Mouse (Mus musculus) left cerebral cortex, adult 8-10 months (tissue): ENCODE data around the gene Msh4. TPM values are rescaled to one million over a fixed set of nuclear protein-coding genes. Genes with fewer than 3 reads are reported as not detected.
A peak's percentile ranks its signal among the peaks of the same experiment; 100 is the strongest.

Experiments
- DNase-seq, 2 experiments: peaks; one replicate each; pipeline ENCODE4 v3.0.0; 2022; ENCODE audit warnings: low spot score in 2 of 2
- total RNA-seq, 4 experiments: library from RNA; stranded (reverse); gene quantifications; 2 replicates each; pipeline ENCODE4 v1.2.4; 2022

Msh4 gene
- total RNA-seq: under 1 TPM; 0.15 to 0.68 (median 0.28) TPM

DNA sequence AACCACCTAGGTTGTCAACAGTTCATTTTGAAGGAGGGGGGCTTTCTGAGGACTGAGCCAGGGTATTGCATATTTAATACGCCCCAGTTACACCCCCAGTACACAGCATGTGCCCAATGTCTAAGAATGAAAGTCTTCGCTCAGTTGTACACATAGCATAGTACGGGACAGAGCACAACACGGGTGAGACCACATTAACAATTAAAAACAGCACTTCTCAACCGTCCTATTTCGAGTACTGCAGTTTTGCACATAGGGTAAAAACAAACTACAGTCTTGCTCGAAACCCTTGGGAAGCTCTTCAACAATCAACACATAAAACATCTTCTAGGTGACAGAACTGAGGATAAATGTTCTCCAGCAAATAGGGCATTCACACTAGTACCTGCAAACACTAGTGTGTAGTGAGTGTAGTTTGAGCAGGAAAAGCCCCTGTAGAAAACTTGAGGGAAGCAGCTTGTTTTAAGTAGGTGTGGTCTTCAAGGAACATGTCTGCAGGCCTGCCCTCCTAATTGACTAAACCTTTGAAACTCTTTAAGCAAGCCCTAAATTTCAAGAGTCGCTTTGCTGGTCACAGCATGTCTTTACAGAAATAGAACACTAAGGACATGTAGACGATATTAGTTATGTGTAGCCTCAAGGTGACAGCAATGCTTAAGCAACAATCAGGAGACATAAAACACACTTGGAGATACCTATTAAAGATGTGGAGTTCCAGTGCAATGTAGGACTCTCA is at the start of gene Msh4:
TSS of gene Msh4 (minus strand) at position 3 of the 736 bp plus-strand sequence.
- no peak for DNase-seq

GRCm38 (mm10) chr3:153948176-153948575 is 42.2 kb upstream of the Msh4 start:
- DNase-seq: no peak

DNA sequence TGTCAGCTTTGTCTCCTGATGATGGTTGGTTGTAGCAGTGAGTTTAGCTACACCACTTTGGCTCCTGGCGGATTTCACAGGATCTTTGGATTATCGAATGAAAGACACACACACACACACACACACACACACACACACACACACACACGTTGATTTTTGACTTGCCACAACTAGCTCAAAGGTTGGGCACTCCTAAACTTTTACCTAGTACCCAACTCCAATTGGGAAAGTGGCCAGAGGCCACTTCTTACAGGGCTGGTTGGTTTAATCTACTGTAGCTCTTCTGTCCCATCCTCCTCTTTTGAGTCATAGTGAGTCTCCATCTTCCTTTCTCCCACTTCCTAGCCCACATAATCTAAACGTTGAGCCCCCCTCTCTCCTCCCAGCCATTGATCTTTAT is 41.3 kb upstream of the Msh4 start:
- no peak for DNase-seq

- DNase-seq: peak; percentile 89 to 94
Measured at GRCm38 (mm10) chr3:153944335-153944990, 38.5 kb upstream of the Msh4 start, which contains the start of gene Acadm. Gene Acadm, minus strand, starts transcription at chr3:153944632.

DNA sequence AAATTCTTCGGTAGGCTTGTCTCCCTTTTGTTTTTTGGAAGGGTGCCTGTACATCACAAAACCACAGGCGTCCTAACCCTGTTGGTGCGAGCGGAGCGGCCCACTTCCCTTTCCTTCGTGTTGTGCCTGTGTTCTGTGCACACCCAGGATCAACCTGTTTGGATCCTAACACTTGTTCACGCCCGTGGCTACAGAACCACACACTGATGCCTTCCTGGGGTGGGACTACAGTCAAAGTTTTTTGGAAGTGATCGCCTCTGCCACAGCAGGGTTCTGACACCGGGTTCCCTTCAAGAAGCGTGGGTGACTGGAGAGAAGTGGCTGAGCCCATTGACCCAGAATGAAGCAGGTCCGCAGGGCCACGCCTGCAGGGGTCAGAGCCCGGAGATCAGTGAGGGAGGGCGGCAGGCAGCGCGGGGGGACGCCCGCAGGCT is 38.0 kb upstream of the Msh4 start:
- DNase-seq: no peak

- DNase-seq: no peak
Measured at GRCm38 (mm10) chr3:153943003-153943640, 37.2 kb upstream of the Msh4 start.

DNA sequence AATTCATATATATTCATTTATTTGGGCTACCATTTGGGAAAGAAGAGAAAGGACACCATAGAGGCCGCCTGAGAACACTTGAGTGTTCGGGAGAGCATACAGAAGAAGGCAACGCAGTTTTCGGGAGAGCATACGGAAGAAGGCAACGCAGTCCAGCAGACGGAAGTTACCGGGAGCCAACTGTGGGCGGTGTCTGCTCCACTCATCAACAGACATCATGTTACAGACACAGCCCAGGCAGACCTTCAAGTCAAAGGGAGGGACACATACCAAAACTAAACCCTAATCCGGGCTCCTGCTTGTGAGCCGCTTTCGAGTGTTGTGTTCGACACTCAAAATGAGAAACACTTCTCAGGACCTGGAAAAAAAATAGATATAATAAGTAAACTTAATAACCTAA is 35.7 kb upstream of the Msh4 start:
- DNase-seq: no peak

DNA sequence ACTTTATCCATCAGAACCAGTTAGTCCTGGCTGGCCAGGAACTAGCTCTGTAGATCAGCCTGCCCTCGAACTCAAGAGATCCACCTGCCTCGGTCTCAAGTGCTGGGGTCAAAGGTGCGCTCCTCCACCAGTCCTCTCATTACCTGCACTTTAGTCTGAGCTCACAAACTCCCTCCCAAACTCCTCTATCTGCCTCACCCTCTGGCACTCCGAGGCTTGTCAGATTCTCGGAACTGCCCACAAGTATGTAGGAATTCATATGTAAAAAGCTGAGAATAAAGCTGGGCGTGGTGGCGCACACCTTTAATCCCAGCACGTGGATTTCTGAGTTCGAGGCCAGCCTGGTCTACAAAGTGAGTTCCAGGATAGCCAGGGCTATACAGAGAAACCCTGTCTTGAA is 34.5 kb upstream of the Msh4 start:
- DNase-seq: no peak

DNA sequence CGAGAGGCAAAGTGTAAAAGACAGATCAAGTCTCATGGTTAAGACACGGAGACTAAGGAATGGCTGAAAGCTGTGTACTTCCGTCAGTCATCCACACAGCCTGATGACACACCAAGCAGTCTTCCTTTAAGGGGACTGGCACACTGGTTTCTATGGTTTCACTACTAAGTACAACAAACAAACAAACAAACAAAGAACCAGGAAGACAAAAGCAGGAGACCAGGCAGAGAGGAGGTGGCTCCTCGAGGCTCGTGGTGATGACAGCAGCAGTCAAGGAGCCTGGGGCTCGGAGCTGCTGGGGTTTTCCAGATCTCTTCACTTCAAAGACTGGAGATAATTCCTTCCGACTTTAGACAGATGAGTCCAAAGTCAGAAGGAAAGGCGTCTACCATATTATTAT is 34.1 kb upstream of the Msh4 start:
- no peak for DNase-seq

DNA sequence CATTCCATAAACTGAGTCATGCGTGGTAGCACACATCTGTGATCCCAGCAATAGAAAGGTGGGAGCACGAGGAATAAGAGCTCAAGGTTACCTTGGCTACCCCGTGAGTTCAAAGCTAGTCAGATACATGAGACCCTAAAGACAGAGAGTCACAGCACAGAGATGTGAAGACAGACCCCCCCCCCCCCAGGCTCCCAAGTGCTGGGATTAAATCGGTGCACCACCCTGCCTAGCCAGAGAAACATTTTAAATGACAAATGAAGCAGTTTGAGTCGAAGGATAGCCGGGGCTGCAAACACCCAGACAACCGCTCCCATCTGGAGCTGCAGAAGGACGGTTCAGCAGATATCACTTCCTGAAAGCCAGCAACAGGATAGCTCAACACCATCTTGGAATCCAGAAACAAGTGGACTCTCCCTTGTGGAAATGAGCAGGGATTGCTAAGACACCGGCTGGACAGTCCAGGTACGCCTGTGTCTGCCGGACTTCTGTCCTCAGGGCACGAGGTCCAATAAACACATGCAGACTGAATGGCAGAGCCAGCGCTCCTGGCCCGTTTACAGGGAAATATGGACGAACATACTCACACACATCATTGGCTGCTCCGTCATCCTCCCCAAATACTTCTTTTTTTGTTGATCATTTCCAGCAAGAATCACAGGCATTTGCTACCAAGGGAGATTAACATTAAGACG is 31.3 kb upstream of the Msh4 start:
- DNase-seq: no peak

DNA sequence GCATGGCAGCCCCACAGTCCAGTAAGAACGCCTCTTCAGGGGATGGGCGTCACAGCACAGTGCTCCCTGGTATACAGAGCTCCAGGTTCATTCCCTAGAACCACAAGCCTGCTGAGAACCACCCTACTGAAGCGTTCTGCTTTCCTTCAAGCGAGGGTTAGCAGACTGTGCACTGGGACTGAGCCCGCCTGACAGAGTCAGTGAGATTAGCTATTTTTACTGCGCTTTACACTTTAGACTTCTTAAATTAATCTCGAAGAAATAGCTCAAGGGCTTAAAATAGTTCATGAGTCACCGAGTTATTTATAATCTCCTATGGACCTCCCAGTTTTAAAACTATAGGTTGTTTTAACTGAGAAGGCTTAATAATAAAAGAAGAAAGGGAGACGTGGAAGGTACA is 29.9 kb upstream of the Msh4 start:
- DNase-seq: no peak

DNA sequence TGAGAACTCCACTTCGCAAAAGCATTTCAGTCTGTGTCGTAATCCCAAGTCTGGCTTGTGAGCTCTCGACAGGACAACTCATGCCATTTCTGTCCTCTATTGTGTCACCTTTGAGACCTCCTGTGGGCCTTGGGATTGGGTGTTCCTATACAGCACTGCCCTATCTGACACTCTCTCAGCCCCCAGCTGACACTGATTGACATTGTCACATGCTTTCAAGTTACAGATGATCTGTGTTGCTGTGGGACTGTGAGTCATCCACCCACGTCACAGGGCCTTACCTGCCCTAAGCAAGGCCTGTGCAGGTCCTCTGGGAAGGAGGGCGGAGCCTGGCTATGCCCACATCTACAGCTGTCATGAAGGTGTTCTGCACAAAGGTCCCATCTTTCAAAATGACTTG is 26.5 kb upstream of the Msh4 start:
- DNase-seq: no peak

GRCm38 (mm10) chr3:153929526-153929925 is 23.6 kb upstream of the Msh4 start:
- no peak for DNase-seq

DNA sequence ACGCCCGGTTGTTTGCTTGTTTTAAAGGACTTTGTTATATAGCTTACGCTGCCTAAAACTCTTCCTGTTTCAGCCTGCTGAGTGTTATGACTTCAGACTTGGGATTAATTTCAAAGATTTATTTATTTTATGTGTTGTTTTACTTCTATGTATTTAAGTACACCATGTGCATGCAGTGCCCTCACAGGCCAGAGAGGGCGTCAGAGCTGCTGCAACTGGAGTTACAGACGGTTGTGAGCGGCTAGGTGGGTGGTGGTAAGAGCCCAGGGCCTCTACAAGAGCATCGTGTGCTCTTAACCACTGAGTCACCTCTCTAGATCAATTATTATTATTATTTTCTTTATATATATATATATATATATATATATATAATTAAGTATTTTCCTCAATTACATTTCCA is 20.4 kb upstream of the Msh4 start:
- DNase-seq: no peak

DNA sequence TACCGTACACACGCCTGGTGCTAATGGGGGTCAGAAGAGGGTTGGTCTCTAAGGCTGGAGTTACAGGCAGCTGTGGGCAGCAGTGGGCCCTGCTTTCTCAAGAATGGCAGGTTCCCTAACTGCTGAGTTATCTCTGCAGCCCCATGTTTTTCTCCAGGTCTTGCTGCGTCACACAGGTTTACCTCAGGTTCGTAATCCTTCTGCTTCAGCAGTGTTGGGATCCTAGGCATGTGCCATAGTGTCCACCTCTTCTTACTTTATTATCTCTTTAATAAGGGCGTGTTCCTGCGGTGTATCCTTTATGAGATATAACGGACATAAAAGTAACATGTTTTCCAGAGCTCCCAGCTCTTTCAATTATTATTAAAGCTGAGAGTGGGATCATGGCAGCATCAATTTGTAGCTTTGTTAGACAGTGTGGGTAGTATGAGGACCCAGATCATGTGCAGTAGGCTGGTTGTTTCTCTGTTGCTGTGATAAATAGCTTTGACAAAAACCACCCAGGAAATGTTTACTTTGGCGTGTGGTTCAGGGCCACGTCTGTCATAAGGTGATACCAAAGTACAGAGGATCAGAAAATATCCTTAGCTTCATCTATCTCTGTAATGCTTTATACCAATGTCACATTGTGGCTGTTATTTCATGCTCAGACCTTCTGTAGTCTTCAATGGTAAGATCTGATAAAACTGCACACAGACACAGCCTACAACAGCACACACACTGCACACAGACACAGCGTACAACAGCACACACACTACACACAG is 15.4 kb upstream of the Msh4 start:
- no peak for DNase-seq

GRCm38 (mm10) chr3:153917200-153917599 is 11.3 kb upstream of the Msh4 start:
- DNase-seq: no peak

DNA sequence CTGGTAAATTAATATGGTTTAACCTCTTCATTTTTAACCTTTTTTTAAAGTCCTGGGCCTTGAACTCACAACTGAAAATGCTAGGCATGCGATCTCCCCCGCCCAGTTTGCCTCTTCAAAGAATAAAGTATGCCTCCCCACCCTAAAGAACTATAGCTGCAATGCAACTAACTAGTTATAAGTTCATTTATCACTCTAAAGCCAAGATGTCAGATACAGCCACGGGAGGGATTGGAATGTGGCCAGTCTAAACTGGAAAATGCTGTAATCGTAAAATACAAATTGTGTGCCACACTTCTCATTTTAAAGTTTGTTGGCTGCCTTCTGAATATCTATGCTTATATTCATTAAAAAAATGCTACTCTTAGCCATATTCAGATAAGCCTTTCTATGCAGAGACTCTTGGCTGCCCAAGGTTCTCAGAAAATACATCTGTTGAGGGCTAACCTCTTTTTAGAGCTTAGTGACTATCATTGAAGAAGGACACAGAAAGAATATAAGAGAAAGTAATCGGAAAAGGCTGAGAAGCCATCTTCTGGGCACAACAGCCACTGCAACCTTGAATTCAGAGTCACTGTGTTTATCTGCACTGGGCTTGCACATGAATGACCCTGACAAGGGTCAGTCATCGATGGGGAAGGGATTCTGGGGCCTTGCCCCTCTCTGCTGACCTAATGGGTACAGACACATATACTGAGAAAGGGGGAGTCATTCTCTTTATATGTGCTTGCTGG is 7.7 kb upstream of the Msh4 start:
- no peak for DNase-seq

DNA sequence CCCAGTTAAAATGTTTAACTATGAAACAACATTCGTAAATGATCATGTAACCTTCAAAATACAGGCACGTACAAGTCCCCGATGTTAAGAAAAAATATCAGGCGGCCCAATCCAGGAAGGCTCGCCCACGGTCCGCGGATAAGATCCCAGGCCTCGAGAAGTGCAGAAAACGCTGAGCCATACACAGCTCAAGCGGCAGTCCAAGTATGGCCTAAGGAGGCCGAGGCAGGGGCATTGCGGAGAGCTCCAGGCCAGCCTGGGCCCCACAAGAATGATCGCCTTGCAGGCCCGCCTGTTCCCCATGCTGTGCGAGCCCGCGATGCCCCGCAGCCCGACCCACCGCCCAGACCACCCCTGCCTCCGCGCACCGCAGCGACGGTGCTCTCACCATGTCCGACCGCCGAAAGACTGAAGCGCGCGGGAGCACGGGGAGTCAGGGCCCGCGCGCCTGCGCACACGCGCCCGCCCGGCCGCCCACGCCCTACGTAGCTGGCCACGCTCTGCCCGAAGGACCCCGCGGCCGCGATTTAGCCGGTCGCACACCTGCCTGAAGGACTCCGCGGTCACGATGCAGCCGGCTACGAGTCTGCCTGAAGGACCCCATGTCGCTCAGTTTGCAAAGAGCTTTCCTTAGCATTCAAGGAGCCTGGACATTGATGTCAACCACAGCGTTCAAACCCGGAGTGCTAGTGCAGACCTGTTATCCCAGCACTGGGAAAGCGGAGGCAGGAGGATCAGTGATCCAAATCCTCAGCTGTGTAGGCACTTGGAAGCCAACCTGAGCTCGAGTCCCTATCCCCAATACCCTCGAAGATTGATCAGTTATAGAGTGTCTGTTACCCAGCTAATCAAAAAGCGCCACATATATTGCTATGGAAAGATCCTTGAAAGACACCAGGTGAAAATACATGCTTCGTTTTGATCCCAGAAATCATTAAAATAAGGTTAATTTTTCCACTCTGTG is 6.9 kb upstream of the Msh4 start, which contains the start of gene Rabggtb:
TSS of gene Rabggtb (minus strand) at position 464 of the 964 bp plus-strand sequence.
- DNase-seq: peak; percentile 91 to 94

- DNase-seq: no peak
Measured at GRCm38 (mm10) chr3:153911882-153912440, 6.0 kb upstream of the Msh4 start.
